Mouse (Mus musculus) bone marrow, adult 2 months (tissue): ENCODE data around the gene Sri.
A peak's percentile ranks its signal among the peaks of the same experiment; 100 is the strongest.

Experiments used
- CTCF ChIP-seq: fragments of 200-500 bp; IDR thresholded peaks from 2 replicates; pipeline ENCODE4 v1.5.1; 2011; ENCODE audit warnings: low read length, control low read depth; ENCODE audit not compliant: control insufficient read depth, insufficient read depth
- POLR2A ChIP-seq: fragments of 200-500 bp; IDR thresholded peaks from 2 replicates; pipeline ENCODE4 v1.6.1; 2011; ENCODE audit warnings: low read depth, mild to moderate bottlenecking, control low read depth, low read length, borderline replicate concordance; ENCODE audit not compliant: control insufficient read depth

DNA sequence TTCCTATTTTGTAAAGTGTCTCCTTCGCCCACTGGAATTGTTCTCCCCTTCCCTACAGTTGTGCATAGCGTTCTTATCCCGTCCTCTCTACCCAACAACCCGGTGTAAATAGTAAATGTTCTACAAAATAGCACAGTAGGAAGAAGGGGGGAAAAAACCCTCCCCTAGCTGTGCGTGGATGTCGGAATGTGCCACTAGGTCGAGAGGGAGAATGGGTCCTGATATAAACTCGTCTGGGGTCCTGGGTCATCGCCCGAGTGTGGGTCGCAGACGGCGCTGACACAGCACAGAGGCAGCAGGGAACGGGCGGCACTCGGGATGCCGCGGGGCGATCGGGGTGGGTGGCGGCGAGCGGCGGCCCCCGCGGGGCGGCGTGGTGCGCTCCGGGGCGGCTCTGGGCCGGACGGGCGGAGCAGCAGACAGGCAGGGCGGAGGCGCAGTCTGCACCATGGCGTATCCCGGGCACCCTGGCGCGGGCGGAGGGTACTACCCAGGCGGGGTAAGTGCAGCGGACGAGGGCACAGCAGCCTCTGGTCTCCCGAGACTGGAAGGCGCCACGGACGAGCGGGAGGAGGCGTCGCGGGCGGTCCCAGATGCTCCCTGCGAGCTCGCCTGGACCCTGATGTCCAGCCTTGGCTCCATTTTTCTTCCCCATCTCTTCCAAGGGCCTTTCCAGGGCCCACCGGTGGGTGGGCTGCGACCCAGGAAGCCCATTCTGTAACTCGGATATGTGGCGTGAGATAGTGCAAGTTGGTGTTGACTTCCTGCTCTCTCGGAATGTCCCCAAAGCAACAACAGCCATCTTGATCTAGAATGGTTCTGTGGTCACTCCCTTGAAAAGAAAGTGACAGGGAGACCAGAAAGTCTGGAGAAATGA lies 10.5 kb downstream of the Sri start:
- no peak for TF ChIP-seq CTCF
- TF ChIP-seq POLR2A: peak; percentile 97
